Mouse (Mus musculus) hindbrain, embryonic 14.5 days (tissue): ENCODE data around the gene Dpy19l1. TPM values are rescaled to one million over a fixed set of nuclear protein-coding genes. Genes with fewer than 3 reads are reported as not detected.

ENCODE experiments used
- ATAC-seq: fragments of 200-750 bp; cut with Nextera tagmentation; 2 replicates; pipeline ENCODE4 v1.8.0; 2017; ENCODE audit warnings: moderate number of reproducible peaks, mild to moderate bottlenecking, moderate TSS enrichment, moderate library complexity; ENCODE audit not compliant: low FRiP score
- DNase-seq: peaks from one replicate; pipeline ENCODE4 v3.0.0-alpha.2; 2015; ENCODE audit warnings: low spot score
- H3K27ac ChIP-seq: fragments of 300-500 bp; sonication (generic); 2 replicates; pipeline ENCODE4 v1.5.1; 2014; ENCODE audit warnings: mild to moderate bottlenecking, moderate library complexity
- H3K27me3 ChIP-seq: fragments of 300-500 bp; sonication (generic); 2 replicates; pipeline ENCODE4 v1.6.1; 2014; ENCODE audit warnings: mild to moderate bottlenecking, low read length, mixed read lengths; ENCODE audit not compliant: control insufficient read depth, insufficient read depth
- H3K36me3 ChIP-seq: fragments of 300-500 bp; sonication (generic); replicated peaks from 2 replicates; pipeline ENCODE4 v1.6.1; 2014; ENCODE audit not compliant: control insufficient read depth, insufficient read depth
- H3K4me1 ChIP-seq: fragments of 300-500 bp; sonication (generic); replicated peaks from 2 replicates; pipeline ENCODE4 v1.6.1; 2014; ENCODE audit warnings: antibody characterized with exemption, low read length, mixed read lengths; ENCODE audit not compliant: control insufficient read depth, insufficient read depth
- H3K4me2 ChIP-seq: fragments of 300-500 bp; sonication (generic); replicated peaks from 2 replicates; pipeline ENCODE4 v1.6.1; 2014; ENCODE audit warnings: mild to moderate bottlenecking, moderate library complexity
- H3K4me3 ChIP-seq: fragments of 300-500 bp; sonication (generic); replicated peaks from 2 replicates; pipeline ENCODE4 v1.5.1; 2014; ENCODE audit warnings: mild to moderate bottlenecking, low read length
- H3K9ac ChIP-seq: fragments of 300-500 bp; sonication (generic); 2 replicates; pipeline ENCODE4 v1.6.1; 2014
- H3K9me3 ChIP-seq: fragments of 300-500 bp; sonication (generic); 2 replicates; pipeline ENCODE4 v1.6.1; 2016; ENCODE audit warnings: low read length; ENCODE audit not compliant: control insufficient read depth
- WGBS: fragments of 180-500 bp; shearing (Covaris S2); extraction: QIAGEN DNeasy Blood & Tissue Kit; methylation state at CpG from one replicate; pipeline ENCODE4 v1.1.7; 2014; 5-methylcytosine and 5-hydroxymethylcytosine counted together
- polyA plus RNA-seq: library from polyadenylated mRNA; unstranded; fragments of >200 nt; fragmentation: Nextera tagmentation; extraction: Ambion mirVana; gene quantifications from 2 replicates; pipeline ENCODE4 v1.2.1, GENCODE M21; 2014

Gene Dpy19l1
- polyA plus RNA-seq, 1 experiment from 2014 or later = 10.8 TPM

GRCm38 (mm10) chr9:24477251-24477650 is 25.7 kb downstream of the Dpy19l1 start:
- Histone ChIP-seq H3K9me3 (no peaks in the 10 kb centered on the region), H3K4me1 (no peaks in the 10 kb centered on the region), H3K9ac (no peak overlapping the region), H3K4me3 (no peak overlapping the region), H3K4me2 (no peak overlapping the region), H3K36me3 (0 out of 2 replicates have a peak, but pooled peaks cover 4% of the 10 kb centered on the region), H3K27me3 (no peaks in the 10 kb centered on the region), H3K27ac (no peak overlapping the region)
- 92% methylated on average over 2 of the region's 2 CpGs for WGBS
- ATAC-seq (no peak), DNase-seq (no peak)

- Histone ChIP-seq H3K27me3 (no peaks in the 10 kb centered on the region), H3K27ac (no peak overlapping the region), H3K4me2 (no peak overlapping the region), H3K36me3 (0 out of 2 replicates have a peak, but pooled peaks cover 4% of the 10 kb centered on the region), H3K9ac (no peak overlapping the region), H3K4me3 (no peak overlapping the region), H3K9me3 (no peaks in the 10 kb centered on the region), H3K4me1 (no peaks in the 10 kb centered on the region)
- 77% methylated on average over 7 of the region's 7 CpGs for WGBS
- DNase-seq (no peak), ATAC-seq (no peak)
These were observed 29.1 kb downstream of the Dpy19l1 start for GRCm38 (mm10) chr9:24473824-24474223.

DNA sequence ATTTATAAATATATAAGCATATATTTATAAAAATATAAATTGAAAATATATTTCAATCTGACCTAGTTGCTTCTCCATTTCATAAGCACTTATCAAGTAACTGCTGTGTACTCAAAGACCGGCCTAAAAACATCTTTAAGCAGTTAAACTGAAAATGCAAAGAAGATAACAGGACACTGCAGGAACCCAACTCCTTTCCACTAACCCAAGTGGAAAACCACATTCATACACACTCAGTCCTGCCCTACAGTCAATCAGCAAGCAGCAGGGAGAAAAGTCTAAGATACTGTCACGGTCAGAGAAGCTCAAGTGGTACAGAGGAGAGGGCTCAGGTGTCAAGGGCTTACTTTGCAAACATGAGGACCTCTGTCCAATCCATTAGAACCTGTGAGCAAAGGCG is 30.4 kb downstream of the Dpy19l1 start:
- WGBS = 92% methylated on average over 3 of the region's 3 CpGs
- no peaks in the 10 kb centered on the region for H3K4me1 ChIP-seq
- ATAC-seq = no peak
- no peak overlapping the region for H3K4me2 ChIP-seq
- no peak for DNase-seq
- no peaks in the 10 kb centered on the region for H3K27me3 ChIP-seq
- no peaks in the 10 kb centered on the region for H3K9me3 ChIP-seq
- H3K36me3 ChIP-seq = no peaks in the 10 kb centered on the region
- no peak overlapping the region for H3K4me3 ChIP-seq
- no peak overlapping the region for H3K9ac ChIP-seq
- no peak overlapping the region for H3K27ac ChIP-seq

GRCm38 (mm10) chr9:24470166-24470565 is 32.8 kb downstream of the Dpy19l1 start:
- no peaks in the 10 kb centered on the region for H3K4me1 ChIP-seq
- no peaks in the 10 kb centered on the region for H3K9me3 ChIP-seq
- no peak overlapping the region for H3K9ac ChIP-seq
- no peaks in the 10 kb centered on the region for H3K36me3 ChIP-seq
- no peak overlapping the region for H3K27ac ChIP-seq
- 69% methylated on average over 5 of the region's 5 CpGs for WGBS
- DNase-seq = no peak
- ATAC-seq = no peak
- no peak overlapping the region for H3K4me2 ChIP-seq
- no peak overlapping the region for H3K4me3 ChIP-seq
- no peaks in the 10 kb centered on the region for H3K27me3 ChIP-seq

GRCm38 (mm10) chr9:24467186-24467585 is 35.8 kb downstream of the Dpy19l1 start:
- Histone ChIP-seq H3K4me3 (no peak overlapping the region), H3K36me3 (no peaks in the 10 kb centered on the region), H3K9me3 (no peaks in the 10 kb centered on the region), H3K9ac (no peak overlapping the region), H3K27me3 (no peaks in the 10 kb centered on the region), H3K4me2 (no peak overlapping the region), H3K4me1 (no peaks in the 10 kb centered on the region), H3K27ac (no peak overlapping the region)
- no peak for DNase-seq
- WGBS = 92% methylated on average over 5 of the region's 5 CpGs
- ATAC-seq = no peak

GRCm38 (mm10) chr9:24466649-24467048 is 36.3 kb downstream of the Dpy19l1 start:
- Histone ChIP-seq H3K36me3 (no peaks in the 10 kb centered on the region), H3K4me3 (no peak overlapping the region), H3K27me3 (no peaks in the 10 kb centered on the region), H3K4me2 (no peak overlapping the region), H3K4me1 (no peaks in the 10 kb centered on the region), H3K27ac (no peak overlapping the region), H3K9ac (no peak overlapping the region), H3K9me3 (no peaks in the 10 kb centered on the region)
- ATAC-seq (no peak), DNase-seq (no peak)
- WGBS = 91% methylated on average over 1 of the region's 1 CpGs

GRCm38 (mm10) chr9:24461379-24461961 is 41.5 kb downstream of the Dpy19l1 start:
- H3K9me3 ChIP-seq = no peaks in the 10 kb centered on the region
- H3K9ac ChIP-seq = no peak overlapping the region
- no peaks in the 10 kb centered on the region for H3K36me3 ChIP-seq
- ATAC-seq (no peak), DNase-seq (no peak)
- no peak overlapping the region for H3K4me3 ChIP-seq
- no peaks in the 10 kb centered on the region for H3K27me3 ChIP-seq
- WGBS = 82% methylated on average over 9 of the region's 9 CpGs
- H3K4me1 ChIP-seq = no peaks in the 10 kb centered on the region
- no peak overlapping the region for H3K27ac ChIP-seq
- H3K4me2 ChIP-seq = no peak overlapping the region

GRCm38 (mm10) chr9:24453833-24454232 is 49.1 kb downstream of the Dpy19l1 start:
- ATAC-seq (no peak), DNase-seq (no peak)
- Histone ChIP-seq H3K27me3 (no peaks in the 10 kb centered on the region), H3K4me3 (no peak overlapping the region), H3K36me3 (no peaks in the 10 kb centered on the region), H3K4me1 (no peaks in the 10 kb centered on the region), H3K4me2 (no peak overlapping the region), H3K9ac (no peak overlapping the region), H3K27ac (no peak overlapping the region), H3K9me3 (no peaks in the 10 kb centered on the region)
- 92% methylated on average over 12 of the region's 12 CpGs for WGBS

GRCm38 (mm10) chr9:24450976-24451375 is 52.0 kb downstream of the Dpy19l1 start:
- ATAC-seq (no peak), DNase-seq (no peak)
- Histone ChIP-seq H3K4me3 (no peak overlapping the region), H3K4me1 (no peaks in the 10 kb centered on the region), H3K9me3 (no peaks in the 10 kb centered on the region), H3K27ac (no peak overlapping the region), H3K36me3 (no peaks in the 10 kb centered on the region), H3K9ac (no peak overlapping the region), H3K27me3 (no peaks in the 10 kb centered on the region), H3K4me2 (no peak overlapping the region)
- WGBS = 88% methylated on average over 3 of the region's 3 CpGs

- Histone ChIP-seq H3K36me3 (no peaks in the 10 kb centered on the region), H3K4me3 (no peak overlapping the region), H3K4me2 (no peak overlapping the region), H3K9ac (no peak overlapping the region), H3K27ac (no peak overlapping the region), H3K27me3 (no peaks in the 10 kb centered on the region), H3K4me1 (no peaks in the 10 kb centered on the region), H3K9me3 (no peaks in the 10 kb centered on the region)
- DNase-seq = no peak
- no peak for ATAC-seq
- 87% methylated on average over 7 of the region's 7 CpGs for WGBS
These were observed 52.4 kb downstream of the Dpy19l1 start for GRCm38 (mm10) chr9:24450524-24450923.
